ENCODE assay signal across 8 mouse cellular contexts in genomic region chr2:32352151-32353006, GRCm38 (mm10). TPM values are rescaled to one million over a fixed set of nuclear protein-coding genes. Genes with fewer than 3 reads are reported as not detected.
DNase-seq lines count a peak whose midpoint lies in the region; ATAC-seq and TF ChIP-seq lines count a peak whose summit lies in the region.

Ciz1 (plus strand) TSS chr2:32352327.

- peak within 1 kb of the TSS; percentile 23; the same call in 1 of the 2 replicates for H3K27ac ChIP-seq in kidney, embryonic 15.5 days
- H3K27ac ChIP-seq in liver, embryonic 12.5 days, result no peak within 1 kb of the TSS
- peak within 1 kb of the TSS; percentile 91 for H3K27ac ChIP-seq in olfactory bulb, adult 2 months (ENCODE audit: insufficient read depth, low read depth, low read length)

- peak within 1 kb of the TSS; percentile 99 for H3K4me2 ChIP-seq in kidney, embryonic 15.5 days
- peak within 1 kb of the TSS; percentile 87 for H3K4me2 ChIP-seq in liver, embryonic 12.5 days

- peak; percentile 9 for TF ChIP-seq CTCF in C2C12 (IDR thresholded peaks at IDR 0.05; ENCODE audit: control insufficient read depth, insufficient read depth, insufficient read length)
- no peak for TF ChIP-seq CTCF in olfactory bulb, adult 2 months (IDR thresholded peaks at IDR 0.05; ENCODE audit: insufficient read depth, low read depth, low read length)

- no peaks in the 10 kb centered on the region for H3K79me3 ChIP-seq in C2C12 (ENCODE audit: low read depth)

- 1% methylated on average over 44 of the region's 52 CpGs for WGBS in kidney, embryonic 15.5 days
- WGBS in liver, embryonic 12.5 days (ENCODE audit: insufficient replicate concordance), result under 1% methylated on average over 50 of the region's 52 CpGs
- under 1% methylated on average over 44 of the region's 52 CpGs for WGBS in olfactory bulb, adult 2 months

- peak within 1 kb of the TSS; percentile 67 for H3K9ac ChIP-seq in kidney, embryonic 15.5 days
- H3K9ac ChIP-seq in liver, embryonic 12.5 days, result peak within 1 kb of the TSS; percentile 62

- no peaks in the 10 kb centered on the region for H3K9me3 ChIP-seq in kidney, embryonic 15.5 days (replicated peaks)
- no peaks in the 10 kb centered on the region for H3K9me3 ChIP-seq in liver, embryonic 12.5 days (replicated peaks)

- H3K4me3 ChIP-seq in C2C12 (ENCODE audit: insufficient read depth, poor library complexity, severe bottlenecking), result peak within 1 kb of the TSS; percentile 55
- H3K4me3 ChIP-seq in kidney, embryonic 15.5 days (replicated peaks), result peak within 1 kb of the TSS; percentile 62
- peak within 1 kb of the TSS; percentile 56 for H3K4me3 ChIP-seq in liver, embryonic 12.5 days
- H3K4me3 ChIP-seq in olfactory bulb, adult 2 months (ENCODE audit: insufficient read depth, low read depth, low read length), result peak within 1 kb of the TSS; percentile 64

- DNase-seq in ZHBTc4 (ENCODE audit: low read depth, low spot score), result peak; percentile 32
- peak; percentile 56 for DNase-seq in embryo, embryonic 10.5 days (ENCODE audit: low spot score)
- no peak for DNase-seq in c-Kit-positive CD71-positive TER-119-positive erythroid progenitor cells, embryonic 14.5 days (ENCODE audit: low spot score)

- peak; percentile 61 for TF ChIP-seq POLR2A in olfactory bulb, adult 2 months (IDR thresholded peaks at IDR 0.05; ENCODE audit: insufficient read depth, low read depth, low read length)

- H3K36me3 ChIP-seq in C2C12 (ENCODE audit: control insufficient read depth, insufficient read depth), result no peaks in the 10 kb centered on the region
- H3K36me3 ChIP-seq in kidney, embryonic 15.5 days, result no peaks in the 10 kb centered on the region
- no peaks in the 10 kb centered on the region for H3K36me3 ChIP-seq in liver, embryonic 12.5 days

- peaks cover 36% of the 10 kb centered on the region for H3K4me1 ChIP-seq in kidney, embryonic 15.5 days
- peaks cover 26% of the 10 kb centered on the region for H3K4me1 ChIP-seq in liver, embryonic 12.5 days
- H3K4me1 ChIP-seq in olfactory bulb, adult 2 months (ENCODE audit: control insufficient read depth, insufficient read depth, low read length), result peaks cover 36% of the 10 kb centered on the region

- 0 out of 2 replicates have a peak, but pooled peaks have one; percentile 8 for ATAC-seq in granulocyte monocyte progenitor cell, adult 5-6 weeks (replicated peaks; ENCODE audit: poor library complexity, severe bottlenecking)
- ATAC-seq in kidney, embryonic 15.5 days (replicated peaks; ENCODE audit: low FRiP score), result peak; percentile 50; the same call in 1 of the 2 replicates
- ATAC-seq in liver, embryonic 12.5 days, result no peak

- peak within 1 kb of the TSS; percentile 60 for H3ac ChIP-seq in C2C12 (ENCODE audit: control insufficient read depth, insufficient read length, low read depth)

- peaks cover 8% of the 10 kb centered on the region for H3K79me2 ChIP-seq in C2C12 (ENCODE audit: control insufficient read depth, insufficient read depth)

- H3K27me3 ChIP-seq in C2C12 (ENCODE audit: control insufficient read depth, insufficient read depth, insufficient read length), result no peaks in the 10 kb centered on the region
- H3K27me3 ChIP-seq in kidney, embryonic 15.5 days, result no peaks in the 10 kb centered on the region
- H3K27me3 ChIP-seq in liver, embryonic 12.5 days (replicated peaks), result peaks cover 57% of the 10 kb centered on the region

TF ChIP-seq in C2C12, 6 proteins besides CTCF, POLR2A, EP300 and RAD21:
- TF ChIP-seq MYOG (IDR thresholded peaks at IDR 0.05; ENCODE audit: control insufficient read depth, extremely low read depth, insufficient read length), result no peak
- no peak for TF ChIP-seq FOSL1 (IDR thresholded peaks at IDR 0.05; ENCODE audit: insufficient read depth, low read length, poor library complexity, severe bottlenecking)
- TF ChIP-seq CEBPB (IDR thresholded peaks at IDR 0.05; ENCODE audit: low read depth), result no peak

RNA-seq across cellular contexts. Expression of gene Ciz1, which starts in this region (rescaled TPM):
- polyA plus RNA-seq in C2C12 (2012; fragmentation: generic; extraction: Trizol), result 43.5 TPM
- 80.5 and 92.0 TPM in 2 replicates for total RNA-seq in granulocyte monocyte progenitor cell, adult 5-6 weeks (2014; fragmentation: Nextera tagmentation)
- 50.8 and 52.0 TPM in 2 replicates for total RNA-seq in granulocyte monocyte progenitor cell, adult 5-6 weeks (2017)
- polyA plus RNA-seq in kidney, embryonic 15.5 days (2015; fragmentation: Nextera tagmentation; extraction: Ambion mirVana), result 48.7 and 56.6 TPM in 2 replicates
- 24.8 and 27.1 TPM in 2 replicates for polyA plus RNA-seq in liver, embryonic 12.5 days (2016; fragmentation: Nextera tagmentation; extraction: Ambion mirVana)
- polyA plus RNA-seq in olfactory bulb, adult 2 months (2012; ENCODE audit: insufficient read depth, insufficient read length, low replicate concordance, missing spikeins), result not detected in 2 replicates
